Mouse (Mus musculus) kidney, adult 2 months (tissue): ENCODE data around the gene Lct. TPM values are rescaled to one million over a fixed set of nuclear protein-coding genes. Genes with fewer than 3 reads are reported as not detected.

Source experiments
- DNase-seq: peaks from one replicate; pipeline ENCODE4 v3.0.0; 2021
- H3K27ac ChIP-seq: fragments of 200-500 bp; 2 replicates; pipeline ENCODE4 v1.5.1; 2012; ENCODE audit warnings: low read depth, low read length, control low read depth, inconsistent platforms; ENCODE audit not compliant: insufficient read depth
- H3K27me3 ChIP-seq: fragments of 200-500 bp; replicated peaks from 2 replicates; pipeline ENCODE4 v1.6.1; 2012; ENCODE audit warnings: mild to moderate bottlenecking, moderate library complexity, low read length, inconsistent platforms; ENCODE audit not compliant: control insufficient read depth, insufficient read depth
- H3K36me3 ChIP-seq: fragments of 200-500 bp; 2 replicates; pipeline ENCODE4 v1.6.1; 2012; ENCODE audit warnings: mild to moderate bottlenecking, moderate library complexity, low read length, inconsistent platforms; ENCODE audit not compliant: control insufficient read depth, insufficient read depth
- H3K4me1 ChIP-seq: fragments of 200-500 bp; 2 replicates; pipeline ENCODE4 v1.6.1; 2011; ENCODE audit warnings: low read length; ENCODE audit not compliant: control insufficient read depth, insufficient read depth
- H3K4me3 ChIP-seq: fragments of 200-500 bp; 2 replicates; pipeline ENCODE4 v1.5.1; 2011; ENCODE audit warnings: mild to moderate bottlenecking, low read depth, low read length, control low read depth; ENCODE audit not compliant: insufficient read depth
- CTCF ChIP-seq: fragments of 200-500 bp; conservative IDR thresholded peaks from 2 replicates; pipeline ENCODE4 v1.5.1; 2011; ENCODE audit warnings: low read depth, mild to moderate bottlenecking, control low read depth, low read length, moderate library complexity, mixed read lengths; ENCODE audit not compliant: insufficient read depth, insufficient read length
- POLR2A ChIP-seq: fragments of 200-500 bp; IDR thresholded peaks from one replicate; pipeline ENCODE4 v1.6.1; 2011; ENCODE audit warnings: low read depth, low read length, control low read depth
- WGBS: fragments of 180-500 bp; shearing (Covaris S2); methylation state at CpG from one replicate; pipeline ENCODE4 v1.1.7; 2018; 5-methylcytosine and 5-hydroxymethylcytosine counted together
- polyA plus RNA-seq: library from polyadenylated mRNA; depleted of rRNA; stranded (reverse); fragments of >200 nt; gene quantifications from 2 replicates; pipeline ENCODE4 v1.2.3, GENCODE M21; 2012; rRNA removed

The Lct gene
- polyA plus RNA-seq, 1 experiment, result 0.05 TPM

DNA sequence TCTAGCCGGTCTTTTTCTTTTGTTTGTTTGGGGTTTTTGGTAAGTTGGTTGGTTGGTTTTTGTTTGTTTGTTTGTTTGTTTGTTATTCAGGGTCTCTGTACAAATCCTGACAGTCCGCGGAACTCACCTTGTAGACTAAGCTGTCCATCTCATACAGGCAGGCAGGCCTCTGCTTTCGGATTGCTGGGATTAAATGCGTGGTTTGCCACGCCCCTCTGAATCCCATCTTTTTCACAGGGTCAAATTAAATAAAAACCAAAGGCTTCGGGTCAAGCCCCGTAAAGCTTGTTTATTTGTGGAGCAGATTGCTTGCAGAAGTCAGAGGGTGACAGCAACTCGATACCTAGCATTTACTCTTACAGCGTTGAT lies 84.5 kb downstream of the Lct start, which contains the start of gene Ubxn4:
Ubxn4 (plus strand) TSS at position 338 of the 369 bp plus-strand sequence.
- TF ChIP-seq CTCF (no peak), POLR2A (no peak)
- Histone ChIP-seq H3K27me3 (no peaks in the 10 kb centered on the region), H3K4me1 (no peaks in the 10 kb centered on the region; the same call in 1 of the 2 replicates), H3K27ac (peak within 1 kb of the TSS; percentile 58), H3K36me3 (no peaks in the 10 kb centered on the region), H3K4me3 (peak within 1 kb of the TSS; percentile 75)
- WGBS, result 10% methylated on average over 10 of the region's 10 CpGs
- no peak for DNase-seq

DNA sequence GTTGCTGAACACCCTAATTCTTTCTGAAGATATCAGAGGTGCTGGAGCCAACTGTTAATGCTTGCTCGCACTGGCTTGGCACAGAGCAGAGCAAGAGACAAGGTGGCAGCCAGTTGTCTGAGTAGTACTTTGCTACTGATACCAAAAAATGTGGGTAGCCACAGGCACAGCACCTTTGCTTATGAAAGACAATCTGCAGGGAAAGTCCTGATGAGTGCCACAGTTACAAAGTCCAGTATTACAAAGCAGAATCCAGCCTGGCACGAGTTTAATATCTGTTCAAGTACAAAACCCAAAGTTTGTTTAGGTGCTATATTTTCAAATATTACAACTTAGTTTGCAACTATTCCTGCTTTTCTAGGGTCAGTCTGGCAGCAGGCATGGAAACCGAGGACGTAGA lies 92.9 kb downstream of the Lct start:
- Histone ChIP-seq H3K36me3 (peaks cover 10% of the 10 kb centered on the region), H3K4me3 (no peak overlapping the region), H3K27me3 (no peaks in the 10 kb centered on the region), H3K27ac (no peak overlapping the region), H3K4me1 (0 out of 2 replicates have a peak, but pooled peaks cover 3% of the 10 kb centered on the region)
- 77% methylated on average over 4 of the region's 4 CpGs for WGBS
- DNase-seq, result peak; percentile 58
- TF ChIP-seq CTCF (no peak), POLR2A (no peak)

Other genes starting within 250 kb of the Lct start
- gene Zranb3, start 225.3 kb downstream of the Lct start, polyA plus RNA-seq, result 1.2 and 1.3 TPM in 2 replicates
- 28.6 and 29.5 TPM in 2 replicates for gene R3hdm1, start 225.0 kb downstream of the Lct start, polyA plus RNA-seq
- gene Ubxn4, start 84.4 kb downstream of the Lct start, polyA plus RNA-seq, result 19.1 and 21.0 TPM in 2 replicates
- 7.2 and 8.3 TPM in 2 replicates for gene Mcm6, start 31.3 kb upstream of the Lct start, polyA plus RNA-seq
- gene Dars, start 89.0 kb upstream of the Lct start, polyA plus RNA-seq, result 16.7 and 21.9 TPM in 2 replicates